Mouse (Mus musculus) midbrain, embryonic 15.5 days (tissue): ENCODE data around the gene Ccr5. TPM values are rescaled to one million over a fixed set of nuclear protein-coding genes. Genes with fewer than 3 reads are reported as not detected.
"Not testable (repeated sequence)": the region's sequence is repeated elsewhere in the genome, so short reads cannot be mapped to it uniquely, and the experiment has no call there.

Experiments
- ATAC-seq: fragments of 200-750 bp; cut with Nextera tagmentation; replicated peaks from 2 replicates; pipeline ENCODE4 v1.8.0; 2017; ENCODE audit warnings: moderate TSS enrichment
- H3K27ac ChIP-seq: fragments of 300-500 bp; sonication (generic); 2 replicates; pipeline ENCODE4 v1.5.1; 2015; ENCODE audit warnings: mild to moderate bottlenecking, inconsistent platforms
- H3K27me3 ChIP-seq: fragments of 300-500 bp; sonication (generic); replicated peaks from 2 replicates; pipeline ENCODE4 v1.6.1; 2015; ENCODE audit warnings: inconsistent platforms
- H3K36me3 ChIP-seq: fragments of 300-500 bp; sonication (generic); replicated peaks from 2 replicates; pipeline ENCODE4 v1.6.1; 2015; ENCODE audit warnings: inconsistent platforms
- H3K4me1 ChIP-seq: fragments of 300-500 bp; sonication (generic); 2 replicates; pipeline ENCODE4 v1.6.1; 2015; ENCODE audit warnings: inconsistent platforms
- H3K4me2 ChIP-seq: fragments of 300-500 bp; sonication (generic); 2 replicates; pipeline ENCODE4 v1.6.1; 2015; ENCODE audit warnings: inconsistent platforms, mild to moderate bottlenecking, moderate library complexity
- H3K4me3 ChIP-seq: fragments of 300-500 bp; sonication (generic); 2 replicates; pipeline ENCODE4 v1.5.1; 2015; ENCODE audit warnings: mild to moderate bottlenecking, inconsistent platforms
- H3K9ac ChIP-seq: fragments of 300-500 bp; sonication (generic); 2 replicates; pipeline ENCODE4 v1.6.1; 2015; ENCODE audit warnings: mild to moderate bottlenecking, inconsistent platforms
- H3K9me3 ChIP-seq: fragments of 300-500 bp; sonication (generic); 2 replicates; pipeline ENCODE4 v1.6.1; 2016; ENCODE audit warnings: inconsistent platforms
- WGBS: fragments of 180-500 bp; shearing (Covaris S2); methylation state at CpG from one replicate; pipeline ENCODE4 v1.1.7; 2015; ENCODE audit warnings: mixed read lengths; 5-methylcytosine and 5-hydroxymethylcytosine counted together
- polyA plus RNA-seq: library from polyadenylated mRNA; unstranded; fragments of >200 nt; fragmentation: Nextera tagmentation; extraction: Ambion mirVana; gene quantifications from 2 replicates; pipeline ENCODE4 v1.2.1, GENCODE M21; 2015

Gene Ccr5
- polyA plus RNA-seq: 0.79 and 1.3 TPM in 2 replicates

DNA sequence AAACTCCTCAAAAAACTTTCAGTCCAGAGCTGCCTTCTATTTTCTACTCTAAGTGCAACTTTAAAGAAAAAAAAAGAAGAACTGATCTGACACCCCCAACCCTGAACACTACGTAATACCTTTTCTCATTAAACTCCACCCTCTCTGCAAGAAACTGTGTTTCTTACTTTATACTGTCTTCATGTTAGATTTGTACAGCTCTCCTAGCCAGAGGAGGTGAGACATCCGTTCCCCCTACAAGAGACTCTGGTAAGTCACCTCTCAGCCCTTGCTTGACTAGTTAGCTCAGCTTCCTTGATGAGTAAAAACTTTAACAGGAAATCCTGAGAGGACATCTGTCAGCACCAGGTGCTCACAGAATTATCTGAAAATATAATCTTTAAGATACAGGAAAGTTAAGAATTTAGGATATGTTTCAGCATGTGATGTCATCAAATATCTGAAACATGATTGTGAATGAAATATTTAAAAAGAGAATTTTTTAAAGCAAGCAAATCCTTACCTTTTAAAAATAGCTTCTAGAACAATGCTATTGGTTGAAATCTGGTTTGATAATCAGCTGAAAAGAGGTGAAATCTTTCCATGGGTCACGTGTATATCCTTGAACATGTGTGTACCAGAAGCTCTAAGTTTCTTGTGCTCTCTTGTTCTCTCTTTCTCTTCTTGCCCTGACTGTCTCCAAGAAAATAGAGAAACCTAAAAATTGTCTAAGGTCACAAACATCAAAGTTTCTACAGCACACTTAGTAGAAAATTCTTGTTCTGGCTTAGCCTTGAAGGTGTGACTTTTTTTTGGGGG, at the start of gene Ccr5:
TSS of gene Ccr5 (plus strand) at position 157 of the 798 bp plus-strand sequence.
- Histone ChIP-seq H3K36me3 (no peaks in the 10 kb centered on the region), H3K4me3 (no peak within 1 kb of the TSS), H3K4me1 (no peaks in the 10 kb centered on the region), H3K27ac (no peak within 1 kb of the TSS), H3K9ac (no peak within 1 kb of the TSS), H3K27me3 (no peaks in the 10 kb centered on the region), H3K9me3 (no peaks in the 10 kb centered on the region), H3K4me2 (no peak within 1 kb of the TSS)
- no peak for ATAC-seq
- 81% methylated on average over 3 of the region's 3 CpGs for WGBS

DNA sequence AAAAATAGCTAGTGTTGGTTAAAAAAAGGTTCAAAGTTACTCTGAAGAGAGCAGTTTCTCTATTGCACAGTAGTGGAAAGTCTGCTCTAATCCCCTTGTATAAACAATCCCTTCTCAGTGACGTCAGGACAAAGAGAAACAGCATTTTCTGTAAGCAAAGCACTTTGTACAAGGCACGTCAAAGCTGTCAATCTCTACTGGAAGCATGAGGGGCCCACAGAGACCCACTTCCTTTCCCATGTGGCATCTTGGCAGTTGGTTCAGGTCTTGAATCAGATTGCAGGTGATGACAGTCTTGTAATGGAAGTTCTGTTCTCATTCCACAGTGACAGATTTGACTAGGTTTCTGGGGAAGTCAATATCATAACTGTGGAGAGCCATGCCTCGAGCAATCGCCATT, 41.5 kb upstream of the Ccr5 start:
- no peak overlapping the region for H3K4me3 ChIP-seq
- no peaks in the 10 kb centered on the region for H3K9me3 ChIP-seq
- H3K4me2 ChIP-seq: no peak overlapping the region
- no peaks in the 10 kb centered on the region for H3K27me3 ChIP-seq
- H3K9ac ChIP-seq: no peak overlapping the region
- H3K4me1 ChIP-seq: no peaks in the 10 kb centered on the region
- no peaks in the 10 kb centered on the region for H3K36me3 ChIP-seq
- no peak overlapping the region for H3K27ac ChIP-seq
- no peak for ATAC-seq
- WGBS: 50% methylated on average over 4 of the region's 4 CpGs

- WGBS: 93% methylated on average over 13 of the region's 13 CpGs
- H3K27ac ChIP-seq, ATAC-seq, H3K9me3 ChIP-seq, H3K4me2 ChIP-seq, H3K4me3 ChIP-seq, H3K27me3 ChIP-seq, H3K36me3 ChIP-seq, H3K9ac ChIP-seq, H3K4me1 ChIP-seq: not testable (repeated sequence)
These were observed 40.9 kb upstream of the Ccr5 start for GRCm38 (mm10) chr9:124080471-124080870.

GRCm38 (mm10) chr9:124090441-124090840, 30.9 kb upstream of the Ccr5 start:
- Histone ChIP-seq H3K27me3 (no peaks in the 10 kb centered on the region), H3K4me3 (no peak overlapping the region), H3K27ac (no peak overlapping the region), H3K4me1 (no peaks in the 10 kb centered on the region), H3K9ac (no peak overlapping the region), H3K9me3 (no peaks in the 10 kb centered on the region), H3K4me2 (no peak overlapping the region), H3K36me3 (no peaks in the 10 kb centered on the region)
- WGBS: 74% methylated on average over 1 of the region's 1 CpGs
- no peak for ATAC-seq

DNA sequence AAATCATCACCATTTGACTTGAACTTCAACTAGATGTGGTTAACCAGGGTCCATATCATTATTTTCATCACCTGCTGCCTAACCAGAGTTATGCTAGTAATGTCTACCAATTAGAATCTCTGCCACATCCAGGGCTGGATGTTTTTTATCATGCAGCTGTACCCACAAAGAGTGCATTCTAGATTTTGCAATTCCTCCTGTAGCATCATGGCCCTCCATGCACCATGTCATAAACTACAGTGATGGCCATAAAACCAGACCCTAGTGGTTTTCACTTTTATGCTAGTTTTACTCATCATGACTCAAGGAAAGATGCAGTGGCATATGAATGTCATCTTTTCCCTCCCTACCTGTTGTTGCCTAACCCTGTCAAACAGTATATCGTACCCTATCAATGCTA, 22.2 kb upstream of the Ccr5 start:
- 96% methylated on average over 1 of the region's 1 CpGs for WGBS
- Histone ChIP-seq H3K4me2 (no peak overlapping the region), H3K9ac (no peak overlapping the region), H3K4me3 (no peak overlapping the region), H3K36me3 (no peaks in the 10 kb centered on the region), H3K4me1 (no peaks in the 10 kb centered on the region), H3K9me3 (no peaks in the 10 kb centered on the region), H3K27me3 (no peaks in the 10 kb centered on the region), H3K27ac (no peak overlapping the region)
- no peak for ATAC-seq

DNA sequence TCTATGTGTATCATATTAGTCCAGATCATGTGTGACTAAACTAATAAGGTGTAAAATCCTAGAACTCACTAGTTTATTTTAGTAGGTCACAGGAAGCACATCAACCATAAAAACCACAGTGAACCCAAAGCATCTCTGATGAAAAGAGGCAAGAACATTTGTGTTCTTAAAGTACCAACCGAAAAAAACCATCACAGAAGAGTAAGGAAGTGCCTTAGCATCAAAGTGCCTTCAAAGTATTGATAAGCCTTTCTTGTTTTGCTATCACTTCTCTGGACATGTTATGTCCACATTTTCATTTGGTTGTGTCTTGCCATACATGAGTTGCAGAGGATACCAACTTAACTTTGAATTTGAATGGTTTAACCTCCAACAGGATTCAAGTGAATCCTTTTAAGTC, 21.0 kb upstream of the Ccr5 start:
- no peaks in the 10 kb centered on the region for H3K36me3 ChIP-seq
- no peak for ATAC-seq
- WGBS: 85% methylated on average over 1 of the region's 1 CpGs

DNA sequence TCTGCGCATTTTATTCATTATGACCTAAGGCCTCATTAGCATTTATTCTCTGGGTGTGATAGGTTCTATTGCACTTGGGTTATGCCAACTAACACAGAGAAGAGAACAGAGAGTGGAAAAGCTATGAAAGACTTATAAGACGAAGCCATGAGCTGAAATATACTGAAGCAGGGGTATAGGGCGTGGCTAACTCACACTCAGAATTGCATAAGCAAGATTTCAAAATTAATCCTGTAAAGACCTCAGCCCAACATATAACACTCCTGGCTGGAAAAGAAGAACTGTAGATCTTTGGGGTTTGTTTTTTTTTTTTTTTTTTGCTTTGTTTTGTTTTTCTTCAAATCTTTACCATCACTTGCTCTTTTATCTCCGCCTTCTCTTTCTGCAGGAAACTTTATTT, 19.6 kb upstream of the Ccr5 start, which contains the start of gene Ccr2:
TSS of gene Ccr2 (plus strand) at position 228 of the 400 bp plus-strand sequence.
- H3K27me3 ChIP-seq: no peaks in the 10 kb centered on the region
- no peak within 1 kb of the TSS for H3K27ac ChIP-seq
- H3K4me2 ChIP-seq: no peak within 1 kb of the TSS
- no peaks in the 10 kb centered on the region for H3K36me3 ChIP-seq
- no peak within 1 kb of the TSS for H3K4me3 ChIP-seq
- 88% methylated on average over 4 of the region's 4 CpGs for WGBS
- ATAC-seq: no peak
- no peaks in the 10 kb centered on the region for H3K4me1 ChIP-seq
- no peaks in the 10 kb centered on the region for H3K9me3 ChIP-seq
- H3K9ac ChIP-seq: no peak within 1 kb of the TSS

More for the DNA sequence above, 21.0 kb upstream of the Ccr5 start:
- Histone ChIP-seq H3K27me3 (no peaks in the 10 kb centered on the region), H3K4me2 (no peak overlapping the region), H3K27ac (no peak overlapping the region), H3K4me1 (no peaks in the 10 kb centered on the region), H3K9ac (no peak overlapping the region), H3K9me3 (no peaks in the 10 kb centered on the region), H3K4me3 (no peak overlapping the region)

DNA sequence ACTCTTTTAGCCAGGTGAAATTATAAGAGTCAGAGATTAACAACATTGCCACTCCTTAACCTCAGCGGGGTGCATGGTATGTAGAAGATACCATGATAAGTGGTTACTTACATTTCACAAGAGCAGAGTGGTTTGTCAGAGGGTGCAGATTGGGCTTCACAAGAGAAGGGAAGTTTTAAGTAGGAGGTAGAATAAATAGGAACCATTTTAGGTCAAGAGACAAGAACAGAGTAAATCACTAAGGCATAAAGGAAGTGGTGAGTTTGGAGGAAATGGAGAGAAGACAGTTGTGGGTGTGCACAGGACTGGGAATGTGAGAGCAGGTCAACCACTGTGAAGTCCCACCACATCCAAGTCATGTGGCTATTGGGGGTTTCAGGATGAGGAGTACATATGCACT, 18.1 kb upstream of the Ccr5 start:
- H3K9ac ChIP-seq: no peak overlapping the region
- H3K4me1 ChIP-seq: no peaks in the 10 kb centered on the region
- ATAC-seq: no peak
- no peak overlapping the region for H3K27ac ChIP-seq
- H3K36me3 ChIP-seq: no peaks in the 10 kb centered on the region
- no peaks in the 10 kb centered on the region for H3K9me3 ChIP-seq
- no peak overlapping the region for H3K4me3 ChIP-seq
- 77% methylated on average over 1 of the region's 1 CpGs for WGBS
- no peak overlapping the region for H3K4me2 ChIP-seq
- no peaks in the 10 kb centered on the region for H3K27me3 ChIP-seq

GRCm38 (mm10) chr9:124105196-124105595, 16.1 kb upstream of the Ccr5 start:
- Histone ChIP-seq H3K9ac (no peak overlapping the region), H3K4me1 (no peaks in the 10 kb centered on the region), H3K9me3 (no peaks in the 10 kb centered on the region), H3K4me3 (no peak overlapping the region), H3K4me2 (no peak overlapping the region), H3K27me3 (no peaks in the 10 kb centered on the region), H3K27ac (no peak overlapping the region), H3K36me3 (no peaks in the 10 kb centered on the region)
- ATAC-seq: no peak

- Histone ChIP-seq H3K27ac (no peak overlapping the region), H3K36me3 (no peaks in the 10 kb centered on the region), H3K4me1 (no peaks in the 10 kb centered on the region), H3K4me3 (no peak overlapping the region), H3K9me3 (no peaks in the 10 kb centered on the region), H3K9ac (no peak overlapping the region), H3K27me3 (no peaks in the 10 kb centered on the region), H3K4me2 (no peak overlapping the region)
- ATAC-seq: no peak
These were observed 14.1 kb upstream of the Ccr5 start for GRCm38 (mm10) chr9:124107232-124107631.

DNA sequence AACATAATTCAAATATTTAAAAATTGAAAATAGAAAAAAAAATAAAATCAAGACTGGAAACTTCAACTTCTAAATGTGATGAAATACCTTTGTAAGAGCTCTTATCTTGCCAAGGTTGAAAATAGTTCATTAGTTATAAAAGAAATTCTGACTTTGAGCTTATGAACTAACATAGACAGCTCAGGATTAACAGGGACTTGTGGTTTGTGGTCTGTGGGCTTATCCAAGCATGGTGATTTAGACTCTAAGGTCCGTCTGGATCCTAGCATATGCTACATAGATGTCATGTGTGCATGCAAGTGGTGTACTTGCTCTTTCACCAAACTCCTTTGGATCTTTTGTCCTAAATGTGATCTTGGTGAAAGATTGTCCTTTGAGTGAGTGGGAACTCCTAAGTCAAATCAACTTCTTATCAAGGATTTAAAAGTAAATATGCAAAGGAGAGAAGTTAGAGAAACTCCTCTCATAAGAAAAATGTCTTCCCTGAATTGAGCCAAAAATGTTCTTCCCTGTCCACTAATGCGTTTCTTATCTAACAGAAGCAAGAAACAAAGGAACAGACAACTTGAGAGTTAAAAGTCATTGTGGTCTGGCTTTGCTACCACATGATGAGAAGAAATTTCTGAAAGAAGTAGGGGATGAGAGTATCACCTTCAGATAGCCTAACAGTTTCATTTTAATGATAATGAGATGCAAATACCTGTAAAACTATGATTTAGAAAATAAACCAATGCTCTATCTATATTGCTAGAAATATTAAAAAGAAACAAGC, 12.8 kb upstream of the Ccr5 start:
- no peak overlapping the region for H3K4me2 ChIP-seq
- 75% methylated on average over 2 of the region's 2 CpGs for WGBS

DNA sequence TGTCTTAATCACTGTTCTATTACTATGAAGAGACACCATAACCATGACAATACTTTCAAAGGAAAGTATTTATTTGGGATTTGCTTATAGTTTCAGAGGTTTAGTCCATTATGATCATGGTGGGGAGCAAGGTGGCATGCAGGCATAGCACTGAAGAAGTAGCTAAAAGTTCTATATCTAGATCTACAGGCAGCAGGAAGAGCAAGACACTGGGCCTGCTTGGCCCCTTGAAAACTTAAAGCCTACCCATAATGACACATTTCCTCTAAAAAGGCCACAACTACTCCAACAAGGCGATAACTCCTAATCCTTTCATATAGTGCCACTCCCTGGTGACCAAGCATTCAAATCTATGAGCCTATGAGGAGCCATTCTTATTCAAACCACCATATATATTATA, 9.3 kb upstream of the Ccr5 start:
- no peaks in the 10 kb centered on the region for H3K27me3 ChIP-seq
- no peak overlapping the region for H3K9ac ChIP-seq
- 90% methylated on average over 1 of the region's 1 CpGs for WGBS
- H3K9me3 ChIP-seq: no peaks in the 10 kb centered on the region
- ATAC-seq: no peak
- no peak overlapping the region for H3K27ac ChIP-seq
- no peak overlapping the region for H3K4me2 ChIP-seq
- no peaks in the 10 kb centered on the region for H3K4me1 ChIP-seq
- H3K36me3 ChIP-seq: no peaks in the 10 kb centered on the region
- no peak overlapping the region for H3K4me3 ChIP-seq

More for the DNA sequence above, 12.8 kb upstream of the Ccr5 start:
- H3K9ac ChIP-seq: no peak overlapping the region
- H3K4me3 ChIP-seq: no peak overlapping the region
- H3K9me3 ChIP-seq: no peaks in the 10 kb centered on the region
- H3K27ac ChIP-seq: no peak overlapping the region
- ATAC-seq: no peak
- H3K4me1 ChIP-seq: no peaks in the 10 kb centered on the region
- H3K36me3 ChIP-seq: no peaks in the 10 kb centered on the region
- H3K27me3 ChIP-seq: no peaks in the 10 kb centered on the region
